8 mouse cellular contexts compared by ENCODE assay signal in the genomic region with DNA sequence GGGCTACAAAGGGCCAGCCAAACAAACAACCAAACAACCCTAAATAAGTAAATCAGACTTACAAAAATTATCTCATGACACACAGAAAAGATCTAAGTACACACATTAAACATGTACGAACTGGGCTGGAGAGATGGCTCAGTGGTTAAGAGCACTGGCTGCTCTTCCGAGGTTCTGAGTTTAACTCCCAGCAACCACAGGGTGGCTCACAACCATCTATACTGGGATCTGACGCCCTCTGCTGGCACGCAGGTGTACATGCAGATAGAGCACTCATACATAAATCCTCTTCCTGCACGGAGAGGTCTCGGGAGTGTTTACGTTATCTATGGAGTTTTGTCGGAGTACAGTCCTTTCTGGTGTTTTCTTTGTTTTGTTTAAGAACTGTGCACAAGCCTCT.
DNase-seq lines count a peak whose midpoint lies in the region; ATAC-seq lines count a peak whose summit lies in the region.

No protein-coding gene starts in this region.

- H3K27ac ChIP-seq in forebrain, embryonic 11.5 days (ENCODE audit: low read depth, low read length), result no peak overlapping the region
- H3K27ac ChIP-seq in forebrain, embryonic 13.5 days, result no peak overlapping the region

- intact Hi-C loops in left cerebral cortex, postnatal 14 days (cut with DNase I), result loop anchor here (5.0 to 10.0 kb wide), 3 partner anchors 122 to 550 kb away; partner anchors contain the start of genes Clic6, Gm49711, Mrps6 and Slc5a3

- no peak for ATAC-seq in forebrain, embryonic 11.5 days (replicated peaks; ENCODE audit: low FRiP score)
- no peak for ATAC-seq in forebrain, embryonic 13.5 days
- no peak for ATAC-seq in granulocyte monocyte progenitor cell, adult 5-6 weeks (replicated peaks; ENCODE audit: poor library complexity, severe bottlenecking)

- peak; percentile 73 for DNase-seq in forebrain, embryonic 11.5 days (ENCODE audit: low spot score)
- DNase-seq in right cerebral cortex, adult 18-20 months, result peak; percentile 53
- no peak for DNase-seq in right cerebral cortex, postnatal 25 days
- DNase-seq in c-Kit-positive CD71-negative TER-119-negative erythroid progenitor cells, embryonic 14.5 days (ENCODE audit: low read depth), result peak; percentile 47
- DNase-seq in left cerebral cortex, postnatal 14 days (ENCODE audit: low spot score in 2 of 2), result peak; percentile 66 to 68
- DNase-seq in retina, postnatal 7 days (ENCODE audit: low read depth, low spot score), result peak; percentile 21

- no peak overlapping the region for H3K9ac ChIP-seq in forebrain, embryonic 11.5 days (ENCODE audit: low read length)
- H3K9ac ChIP-seq in forebrain, embryonic 13.5 days, result no peak overlapping the region

- H3K4me3 ChIP-seq in forebrain, embryonic 11.5 days (ENCODE audit: low read depth, low read length), result no peak overlapping the region
- no peak overlapping the region for H3K4me3 ChIP-seq in forebrain, embryonic 13.5 days

- 43% methylated on average over 8 of the region's 8 CpGs for WGBS in forebrain, embryonic 11.5 days
- WGBS in forebrain, embryonic 13.5 days, result 40% methylated on average over 8 of the region's 8 CpGs

- no peaks in the 10 kb centered on the region for H3K9me3 ChIP-seq in forebrain, embryonic 11.5 days (ENCODE audit: control insufficient read depth, low read length)
- H3K9me3 ChIP-seq in forebrain, embryonic 13.5 days (replicated peaks), result no peaks in the 10 kb centered on the region

- H3K4me2 ChIP-seq in forebrain, embryonic 11.5 days (ENCODE audit: low read depth, low read length, severe bottlenecking), result no peak overlapping the region
- H3K4me2 ChIP-seq in forebrain, embryonic 13.5 days, result no peak overlapping the region

- no peaks in the 10 kb centered on the region for H3K36me3 ChIP-seq in forebrain, embryonic 11.5 days (ENCODE audit: control insufficient read depth, insufficient read depth, low read length)
- H3K36me3 ChIP-seq in forebrain, embryonic 13.5 days (ENCODE audit: poor library complexity, severe bottlenecking), result no peaks in the 10 kb centered on the region

- no peaks in the 10 kb centered on the region; the same call in 1 of the 2 replicates for H3K27me3 ChIP-seq in forebrain, embryonic 11.5 days (ENCODE audit: control insufficient read depth, insufficient read depth, low read length)
- no peaks in the 10 kb centered on the region for H3K27me3 ChIP-seq in forebrain, embryonic 13.5 days

- no peaks in the 10 kb centered on the region for H3K4me1 ChIP-seq in forebrain, embryonic 11.5 days (replicated peaks; ENCODE audit: control insufficient read depth, insufficient read depth, low read length)
- H3K4me1 ChIP-seq in forebrain, embryonic 13.5 days, result peaks cover 9% of the 10 kb centered on the region
